Mouse (Mus musculus) limb, embryonic 11.5 days (tissue): ENCODE data around the gene D17Wsu92e. TPM values are rescaled to one million over a fixed set of nuclear protein-coding genes. Genes with fewer than 3 reads are reported as not detected.

Experiments used
- ATAC-seq: fragments of 200-750 bp; cut with Nextera tagmentation; 2 replicates; pipeline ENCODE4 v1.8.0; 2017; ENCODE audit warnings: low read depth; ENCODE audit not compliant: insufficient number of reproducible peaks, low FRiP score, low TSS enrichment
- DNase-seq: peaks from one replicate; pipeline ENCODE4 v3.0.0-alpha.2; 2015; ENCODE audit warnings: low spot score
- H3K27ac ChIP-seq: fragments of 300-500 bp; sonication (generic); replicated peaks from 2 replicates; pipeline ENCODE4 v1.5.1; 2014; ENCODE audit warnings: low read depth, mild to moderate bottlenecking, low read length
- H3K27me3 ChIP-seq: fragments of 300-500 bp; sonication (generic); 2 replicates; pipeline ENCODE4 v1.6.1; 2014; ENCODE audit warnings: mild to moderate bottlenecking, low read length, mixed read lengths; ENCODE audit not compliant: control insufficient read depth, insufficient read depth
- H3K36me3 ChIP-seq: fragments of 300-500 bp; sonication (generic); 2 replicates; pipeline ENCODE4 v1.6.1; 2014; ENCODE audit warnings: mild to moderate bottlenecking, low read length, moderate library complexity, mixed read lengths; ENCODE audit not compliant: control insufficient read depth, insufficient read depth
- H3K4me1 ChIP-seq: fragments of 300-500 bp; sonication (generic); 2 replicates; pipeline ENCODE4 v1.6.1; 2014; ENCODE audit warnings: low read length, mixed read lengths; ENCODE audit not compliant: control insufficient read depth, insufficient read depth
- H3K4me2 ChIP-seq: fragments of 300-500 bp; sonication (generic); 2 replicates; pipeline ENCODE4 v1.6.1; 2014; ENCODE audit warnings: low read depth, mild to moderate bottlenecking, moderate library complexity; ENCODE audit not compliant: severe bottlenecking
- H3K4me3 ChIP-seq: fragments of 300-500 bp; sonication (generic); 2 replicates; pipeline ENCODE4 v1.5.1; 2014; ENCODE audit warnings: low read depth, low read length
- H3K9ac ChIP-seq: fragments of 300-500 bp; sonication (generic); 2 replicates; pipeline ENCODE4 v1.6.1; 2014; ENCODE audit warnings: mild to moderate bottlenecking, low read length
- H3K9me3 ChIP-seq: fragments of 300-500 bp; sonication (generic); 2 replicates; pipeline ENCODE4 v1.6.1; 2016; ENCODE audit warnings: low read length; ENCODE audit not compliant: control insufficient read depth
- WGBS: fragments of 180-500 bp; shearing (Covaris S2); extraction: QIAGEN DNeasy Blood & Tissue Kit; methylation state at CpG from one replicate; pipeline ENCODE4 v1.1.7; 2014; 5-methylcytosine and 5-hydroxymethylcytosine counted together
- polyA plus RNA-seq: library from polyadenylated mRNA; unstranded; fragments of >200 nt; fragmentation: Nextera tagmentation; extraction: Ambion mirVana; gene quantifications from 2 replicates; pipeline ENCODE4 v1.2.1, GENCODE M21; 2014

The D17Wsu92e gene
- polyA plus RNA-seq, 1 experiment from 2014 or later: 16.7 TPM

DNA sequence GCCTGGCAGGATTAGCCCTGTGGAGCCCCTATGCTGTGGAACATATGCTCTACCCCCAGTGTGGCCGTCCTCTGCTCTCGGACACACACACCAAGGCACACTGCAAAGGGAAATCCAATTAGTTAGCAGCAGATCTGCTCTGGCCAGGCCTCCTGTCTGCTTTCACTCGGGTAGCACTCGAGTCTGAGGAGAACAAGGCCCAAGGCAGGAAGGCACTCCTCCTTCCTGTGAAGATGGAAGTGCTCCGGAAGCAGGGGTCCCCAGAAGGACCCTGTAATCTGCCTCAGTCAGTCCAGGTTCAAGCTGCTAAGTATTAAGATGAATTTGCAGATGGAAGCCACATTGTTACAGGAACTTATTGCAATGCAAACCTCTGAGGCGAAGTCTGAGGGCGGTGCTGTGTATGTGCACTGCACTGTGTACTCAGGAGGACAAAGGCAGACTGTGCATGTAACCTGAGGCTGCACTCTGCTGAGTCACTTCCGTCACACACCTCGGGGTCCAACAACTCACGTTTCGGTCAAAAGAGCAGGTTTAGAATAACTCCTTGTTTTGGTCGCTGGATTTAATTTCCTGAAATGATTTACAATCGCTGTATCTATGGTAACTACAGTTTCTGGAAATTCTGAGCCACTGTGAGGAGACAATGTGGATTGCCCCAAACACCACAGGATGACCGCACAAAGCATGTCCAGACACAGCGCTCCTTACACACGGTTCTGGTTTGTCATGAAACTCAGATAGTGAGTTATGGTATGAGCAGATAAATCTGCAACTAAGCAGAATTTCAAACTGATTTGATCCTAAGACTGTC is 20.5 kb downstream of the D17Wsu92e start:
- Histone ChIP-seq H3K4me3 (no peak overlapping the region), H3K4me1 (peaks cover 36% of the 10 kb centered on the region), H3K9me3 (no peaks in the 10 kb centered on the region), H3K27me3 (no peaks in the 10 kb centered on the region), H3K27ac (peak overlapping the region; percentile 96), H3K4me2 (peak overlapping the region; percentile 27; the same call in 1 of the 2 replicates), H3K9ac (peak overlapping the region; percentile 46), H3K36me3 (no peaks in the 10 kb centered on the region)
- WGBS: 18% methylated on average over 16 of the region's 16 CpGs
- ATAC-seq (peak; percentile 91), DNase-seq (peak; percentile 86)

DNA sequence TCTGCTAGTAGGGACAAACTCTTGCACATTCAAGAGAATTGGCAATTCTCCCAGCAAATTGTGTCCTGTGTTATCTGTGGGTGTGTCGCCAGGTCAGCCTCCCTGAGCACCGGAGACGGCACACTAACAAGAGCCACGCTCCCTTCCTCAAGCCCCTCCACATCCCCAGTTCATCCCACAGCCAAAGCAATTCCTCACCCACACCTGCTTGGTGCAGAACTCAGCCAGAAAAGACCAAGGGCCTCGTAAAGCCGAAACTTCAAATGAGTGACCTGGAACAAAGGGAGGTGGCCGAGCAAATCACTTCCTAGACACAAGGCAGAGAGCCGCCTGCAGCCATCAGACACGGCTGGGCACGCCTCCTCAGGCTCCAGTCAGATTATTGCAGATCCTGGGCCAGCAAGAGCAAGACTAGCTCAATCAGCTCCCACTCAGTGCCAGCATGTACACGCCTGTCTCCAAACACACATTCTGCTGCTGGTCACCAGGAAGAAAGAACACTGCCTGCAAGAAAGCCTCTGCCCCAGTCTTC is 23.0 kb downstream of the D17Wsu92e start:
- H3K9me3 ChIP-seq: no peaks in the 10 kb centered on the region
- H3K27ac ChIP-seq: peak overlapping the region; percentile 75
- H3K4me2 ChIP-seq: no peak overlapping the region; the same call in 1 of the 2 replicates
- no peaks in the 10 kb centered on the region for H3K27me3 ChIP-seq
- ATAC-seq (no peak), DNase-seq (peak; percentile 72)
- H3K36me3 ChIP-seq: no peaks in the 10 kb centered on the region
- 20% methylated on average over 11 of the region's 11 CpGs for WGBS
- 0 out of 2 replicates have a peak overlapping the region, but pooled peaks have one; percentile 9 for H3K9ac ChIP-seq
- H3K4me1 ChIP-seq: peaks cover 36% of the 10 kb centered on the region
- H3K4me3 ChIP-seq: no peak overlapping the region

DNA sequence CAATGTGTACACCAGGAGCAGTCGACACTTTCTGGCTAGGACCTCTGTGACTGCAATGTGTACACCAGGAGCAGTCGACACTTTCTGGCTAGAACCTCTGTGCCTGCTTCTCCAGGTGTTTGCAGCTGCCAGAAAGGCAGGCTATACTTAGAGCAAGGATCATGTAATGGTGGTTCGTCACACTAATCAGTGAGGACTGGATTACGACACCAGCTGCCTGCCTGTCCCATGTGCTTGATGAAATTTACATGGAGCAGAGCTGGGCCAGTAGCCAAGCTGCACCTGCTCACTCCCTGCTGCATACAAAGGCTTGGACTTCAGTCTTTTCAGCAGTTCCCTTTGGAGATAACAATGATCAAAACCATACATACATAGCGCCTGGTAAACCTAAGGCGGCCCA is 23.7 kb downstream of the D17Wsu92e start:
- no peaks in the 10 kb centered on the region for H3K27me3 ChIP-seq
- no peaks in the 10 kb centered on the region for H3K36me3 ChIP-seq
- DNase-seq (peak; percentile 47), ATAC-seq (no peak)
- H3K4me2 ChIP-seq: no peak overlapping the region; the same call in 1 of the 2 replicates
- WGBS: 50% methylated on average over 6 of the region's 6 CpGs
- H3K9me3 ChIP-seq: no peaks in the 10 kb centered on the region
- no peak overlapping the region for H3K9ac ChIP-seq
- H3K4me1 ChIP-seq: peaks cover 36% of the 10 kb centered on the region
- peak overlapping the region; percentile 75 for H3K27ac ChIP-seq
- H3K4me3 ChIP-seq: no peak overlapping the region

DNA sequence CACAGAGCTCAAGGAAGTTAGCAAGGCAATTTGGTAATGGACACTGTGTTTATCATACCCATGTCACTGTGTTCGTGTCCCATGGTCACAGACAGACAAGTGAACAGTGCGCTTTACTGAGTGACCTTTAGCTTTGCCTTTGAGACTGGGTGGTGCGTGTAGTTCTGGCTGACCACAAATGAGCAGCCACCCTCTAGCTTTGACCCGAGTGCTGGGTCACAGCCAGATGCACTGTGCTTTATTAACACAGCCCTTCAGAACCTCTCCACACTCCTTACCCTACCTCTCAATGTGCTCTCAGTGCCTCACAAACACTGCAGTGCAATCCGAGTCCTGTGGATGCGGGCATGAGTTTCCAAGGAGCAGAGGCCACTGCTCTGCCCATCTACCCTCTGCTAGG is 27.3 kb downstream of the D17Wsu92e start:
- 91% methylated on average over 6 of the region's 6 CpGs for WGBS
- Histone ChIP-seq H3K9me3 (no peaks in the 10 kb centered on the region), H3K4me2 (no peak overlapping the region), H3K9ac (no peak overlapping the region), H3K4me3 (no peak overlapping the region), H3K27me3 (no peaks in the 10 kb centered on the region), H3K4me1 (peaks cover 15% of the 10 kb centered on the region), H3K36me3 (no peaks in the 10 kb centered on the region), H3K27ac (no peak overlapping the region)
- no peak for DNase-seq
- ATAC-seq: no peak

DNA sequence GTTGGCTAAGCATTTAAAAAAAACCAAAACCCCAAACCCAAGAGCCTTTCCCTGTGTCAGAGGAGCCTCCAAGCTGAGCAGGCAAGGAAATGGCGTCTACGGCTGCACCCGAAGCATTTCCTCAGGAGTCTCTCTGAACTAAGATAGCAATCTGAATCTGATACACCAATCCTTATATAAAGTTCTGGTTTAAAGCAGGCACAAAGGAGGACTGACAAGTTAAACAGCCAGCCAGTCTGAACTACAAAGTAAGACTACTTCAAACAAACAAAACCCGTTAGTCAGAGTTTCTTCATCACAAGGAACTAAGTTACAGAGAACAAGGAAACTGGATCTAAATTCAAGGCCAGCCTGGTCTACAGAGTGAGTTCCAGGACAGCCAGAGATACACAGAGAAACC is 27.9 kb downstream of the D17Wsu92e start:
- 80% methylated on average over 4 of the region's 4 CpGs for WGBS
- Histone ChIP-seq H3K4me2 (no peak overlapping the region), H3K4me1 (peaks cover 10% of the 10 kb centered on the region), H3K9me3 (no peaks in the 10 kb centered on the region), H3K27ac (no peak overlapping the region), H3K4me3 (no peak overlapping the region), H3K36me3 (no peaks in the 10 kb centered on the region), H3K27me3 (no peaks in the 10 kb centered on the region), H3K9ac (no peak overlapping the region)
- no peak for DNase-seq
- no peak for ATAC-seq

DNA sequence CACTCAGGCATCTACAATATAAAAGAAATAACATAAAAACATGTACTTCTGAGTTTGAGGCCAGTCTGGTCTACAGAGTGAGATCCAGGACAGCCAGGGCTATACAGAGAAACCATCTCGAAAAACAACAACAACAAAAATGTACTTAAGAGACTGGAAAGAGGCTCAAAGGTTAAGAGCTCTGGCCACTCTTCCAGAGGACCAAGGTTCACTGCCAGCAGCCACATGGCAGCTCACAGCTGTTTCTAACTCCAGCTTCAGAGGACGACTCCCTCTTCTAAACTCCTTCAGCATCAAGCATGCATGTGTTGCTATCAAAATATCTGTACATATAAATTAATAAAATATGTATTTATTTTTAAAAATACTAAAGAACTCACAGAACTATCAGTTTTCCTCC is 28.9 kb downstream of the D17Wsu92e start:
- Histone ChIP-seq H3K36me3 (no peaks in the 10 kb centered on the region), H3K9ac (no peak overlapping the region), H3K4me2 (no peak overlapping the region), H3K27ac (no peak overlapping the region), H3K9me3 (no peaks in the 10 kb centered on the region), H3K4me1 (peaks cover under 1% of the 10 kb centered on the region), H3K27me3 (no peaks in the 10 kb centered on the region), H3K4me3 (no peak overlapping the region)
- 84% methylated on average over 2 of the region's 2 CpGs for WGBS
- ATAC-seq (no peak), DNase-seq (no peak)

DNA sequence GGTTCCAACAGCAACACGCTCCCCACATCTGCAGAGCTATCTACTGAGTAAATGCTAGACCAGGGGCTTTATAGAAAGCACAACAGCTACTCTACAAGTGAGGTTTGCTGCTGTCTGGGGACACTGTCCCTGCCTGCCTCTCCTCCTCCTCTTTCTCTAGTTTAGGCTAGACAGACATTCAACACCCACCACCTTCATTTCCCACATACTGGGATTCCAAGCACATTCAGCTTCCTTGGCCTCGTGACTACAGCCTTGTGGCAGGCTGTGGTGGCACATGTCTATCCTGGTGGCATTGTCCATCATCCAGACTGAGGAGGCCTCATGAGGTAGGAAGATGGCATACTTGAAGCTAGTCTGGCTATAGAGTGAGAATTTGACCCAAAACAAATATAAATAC is 29.5 kb downstream of the D17Wsu92e start:
- H3K4me3 ChIP-seq: no peak overlapping the region
- no peak for ATAC-seq
- no peak overlapping the region for H3K4me2 ChIP-seq
- H3K4me1 ChIP-seq: no peaks in the 10 kb centered on the region
- no peak overlapping the region for H3K9ac ChIP-seq
- 91% methylated on average over 2 of the region's 2 CpGs for WGBS
- H3K27ac ChIP-seq: no peak overlapping the region
- no peaks in the 10 kb centered on the region for H3K9me3 ChIP-seq
- DNase-seq: no peak
- H3K27me3 ChIP-seq: no peaks in the 10 kb centered on the region
- no peaks in the 10 kb centered on the region for H3K36me3 ChIP-seq

DNA sequence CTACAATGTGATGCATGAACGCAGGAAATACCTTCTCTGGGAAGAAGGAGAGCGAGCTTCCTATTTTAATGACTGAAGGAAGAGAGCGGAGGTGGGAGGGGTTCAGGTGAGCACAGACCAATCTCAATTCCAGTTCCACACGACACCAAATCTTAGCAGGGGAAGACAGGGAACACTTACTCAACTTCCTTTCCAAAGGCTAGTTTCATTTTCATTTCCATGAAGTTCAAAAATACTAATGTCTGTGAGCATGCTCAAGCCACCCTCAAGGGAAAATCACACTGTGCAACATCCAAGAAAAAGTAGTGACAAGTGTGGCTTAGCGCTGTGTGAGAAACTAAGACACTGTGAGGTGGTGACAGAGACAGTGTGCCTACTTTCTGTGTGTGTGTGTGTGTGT is 30.4 kb downstream of the D17Wsu92e start:
- H3K4me3 ChIP-seq: no peak overlapping the region
- peaks cover 5% of the 10 kb centered on the region; the same call in 1 of the 2 replicates for H3K36me3 ChIP-seq
- H3K4me1 ChIP-seq: no peaks in the 10 kb centered on the region
- H3K4me2 ChIP-seq: no peak overlapping the region
- no peak overlapping the region for H3K27ac ChIP-seq
- DNase-seq (no peak), ATAC-seq (no peak)
- WGBS: 93% methylated on average over 5 of the region's 5 CpGs
- H3K9me3 ChIP-seq: no peaks in the 10 kb centered on the region
- H3K27me3 ChIP-seq: no peaks in the 10 kb centered on the region
- no peak overlapping the region for H3K9ac ChIP-seq
